Mouse (Mus musculus): Measurements from ENCODE around the gene Bnip1.

The Bnip1 gene

GRCm38 (mm10) chr17:26841981-26842380 is 61.1 kb downstream of the Bnip1 start:
- DNase-seq = no peak
